Mouse (Mus musculus) limb, embryonic 14.5 days (tissue): ENCODE results near the gene Abcc9. TPM values are rescaled to one million over a fixed set of nuclear protein-coding genes. Genes with fewer than 3 reads are reported as not detected.

Source experiments
- ATAC-seq: fragments of 200-750 bp; cut with Nextera tagmentation; 2 replicates; pipeline ENCODE4 v1.8.0; 2017; ENCODE audit warnings: low read depth, moderate number of reproducible peaks, moderate TSS enrichment; ENCODE audit not compliant: low FRiP score
- DNase-seq: peaks from one replicate; pipeline ENCODE4 v3.0.0-alpha.2; 2015; ENCODE audit warnings: low spot score
- H3K27ac ChIP-seq: fragments of 300-500 bp; sonication (generic); replicated peaks from 2 replicates; pipeline ENCODE4 v1.5.1; 2014; ENCODE audit warnings: low read depth, mild to moderate bottlenecking, low read length, moderate library complexity, mixed read lengths
- H3K27me3 ChIP-seq: fragments of 300-500 bp; sonication (generic); 2 replicates; pipeline ENCODE4 v1.6.1; 2014; ENCODE audit warnings: low read length, mixed read lengths; ENCODE audit not compliant: control insufficient read depth, insufficient read depth
- H3K36me3 ChIP-seq: fragments of 300-500 bp; sonication (generic); 2 replicates; pipeline ENCODE4 v1.6.1; 2014; ENCODE audit warnings: mild to moderate bottlenecking, low read length, moderate library complexity, mixed read lengths; ENCODE audit not compliant: control insufficient read depth, insufficient read depth
- H3K4me1 ChIP-seq: fragments of 300-500 bp; sonication (generic); 2 replicates; pipeline ENCODE4 v1.6.1; 2014; ENCODE audit warnings: antibody characterized with exemption, low read length, mixed read lengths; ENCODE audit not compliant: control insufficient read depth, insufficient read depth
- H3K4me2 ChIP-seq: fragments of 300-500 bp; sonication (generic); replicated peaks from 2 replicates; pipeline ENCODE4 v1.6.1; 2014; ENCODE audit warnings: low read depth, mild to moderate bottlenecking, low read length, moderate library complexity; ENCODE audit not compliant: severe bottlenecking
- H3K4me3 ChIP-seq: fragments of 300-500 bp; sonication (generic); replicated peaks from 2 replicates; pipeline ENCODE4 v1.5.1; 2014; ENCODE audit warnings: low read length
- H3K9ac ChIP-seq: fragments of 300-500 bp; sonication (generic); 2 replicates; pipeline ENCODE4 v1.6.1; 2014; ENCODE audit warnings: mild to moderate bottlenecking, low read depth, low read length, moderate library complexity; ENCODE audit not compliant: severe bottlenecking
- H3K9me3 ChIP-seq: fragments of 300-500 bp; sonication (generic); 2 replicates; pipeline ENCODE4 v1.6.1; 2016; ENCODE audit warnings: low read length; ENCODE audit not compliant: control insufficient read depth
- POLR2A ChIP-seq: fragments of 200-500 bp; IDR thresholded peaks from 2 replicates; pipeline ENCODE4 v1.8.0; 2012; ENCODE audit warnings: inconsistent platforms, mild to moderate bottlenecking, moderate library complexity, borderline replicate concordance; ENCODE audit not compliant: insufficient read depth, insufficient read length; ENCODE audit errors: extremely low read depth
- WGBS: fragments of 180-500 bp; shearing (Covaris S2); extraction: QIAGEN DNeasy Blood & Tissue Kit; methylation state at CpG from one replicate; pipeline ENCODE4 v1.1.7; 2014; 5-methylcytosine and 5-hydroxymethylcytosine counted together
- polyA plus RNA-seq, 2 experiments: library from polyadenylated mRNA; depleted of rRNA in 1 of 2; stranded (reverse) in 1 of 2; unstranded in 1 of 2; fragments of >200 nt; fragmentation: Nextera tagmentation in 1 of 2; extraction: Ambion mirVana in 1 of 2; gene quantifications; 2 replicates each; pipeline versions ENCODE4 v1.2.1 to v1.2.3; 2012 to 2014

Gene Abcc9
- polyA plus RNA-seq, 2 experiments, result 4.0 to 7.3 TPM

DNA sequence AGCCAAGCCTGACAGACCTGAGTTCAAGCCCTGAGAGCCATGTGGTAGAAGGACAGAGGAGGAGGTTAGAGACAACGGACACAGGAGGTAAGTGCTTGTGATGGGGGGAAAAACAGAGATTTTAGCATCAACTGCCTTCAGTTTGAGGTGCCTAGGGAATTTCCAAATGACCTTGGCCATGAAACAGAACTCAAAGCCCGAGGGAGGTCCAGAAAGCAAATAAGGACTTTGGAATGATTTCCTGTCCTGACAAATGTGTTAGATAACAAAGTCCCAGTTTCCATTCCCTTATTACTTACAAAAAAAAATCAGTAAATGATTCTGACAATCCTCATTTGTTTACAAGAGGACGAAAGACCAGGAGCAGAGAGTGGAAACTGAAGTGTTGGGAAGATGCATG is 52.8 kb downstream of the Abcc9 start:
- Histone ChIP-seq H3K27ac (no peak overlapping the region), H3K4me3 (no peak overlapping the region), H3K4me1 (no peaks in the 10 kb centered on the region), H3K9me3 (no peaks in the 10 kb centered on the region), H3K27me3 (no peaks in the 10 kb centered on the region), H3K9ac (no peak overlapping the region), H3K4me2 (no peak overlapping the region), H3K36me3 (no peaks in the 10 kb centered on the region)
- TF ChIP-seq POLR2A, result no peak
- no peak for DNase-seq
- ATAC-seq, result no peak
- 86% methylated on average over 3 of the region's 3 CpGs for WGBS

DNA sequence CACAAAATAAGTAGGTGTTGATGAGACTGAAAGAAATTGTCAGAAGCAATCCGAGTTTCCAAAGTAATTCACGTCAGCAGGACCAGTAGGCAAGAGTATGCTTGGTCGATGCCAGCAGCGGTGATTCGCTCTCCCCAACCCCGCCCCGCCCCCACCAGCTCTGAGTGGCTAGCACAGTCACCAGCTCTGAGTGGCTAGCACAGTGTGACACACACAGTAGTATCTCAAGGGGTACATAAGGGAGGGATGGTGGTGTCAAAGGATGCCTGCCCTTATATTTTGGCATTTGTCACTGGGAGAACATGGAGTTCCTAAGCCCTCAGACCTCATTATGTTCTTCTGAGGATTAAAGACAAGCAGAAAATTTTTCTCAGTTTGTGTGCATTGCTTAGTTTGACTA is 56.6 kb downstream of the Abcc9 start:
- Histone ChIP-seq H3K4me1 (no peaks in the 10 kb centered on the region), H3K27me3 (no peaks in the 10 kb centered on the region), H3K4me2 (no peak overlapping the region), H3K9ac (no peak overlapping the region), H3K27ac (no peak overlapping the region), H3K36me3 (no peaks in the 10 kb centered on the region), H3K9me3 (no peaks in the 10 kb centered on the region), H3K4me3 (no peak overlapping the region)
- DNase-seq, result no peak
- TF ChIP-seq POLR2A, result no peak
- ATAC-seq, result no peak
- 79% methylated on average over 7 of the region's 7 CpGs for WGBS

- no peak for DNase-seq
- H3K9me3 ChIP-seq, result no peaks in the 10 kb centered on the region
- no peak overlapping the region for H3K9ac ChIP-seq
- 80% methylated on average over 10 of the region's 10 CpGs for WGBS
- no peaks in the 10 kb centered on the region for H3K36me3 ChIP-seq
- no peaks in the 10 kb centered on the region for H3K27me3 ChIP-seq
- no peak overlapping the region for H3K27ac ChIP-seq
- H3K4me3 ChIP-seq, result no peak overlapping the region
- H3K4me1 ChIP-seq, result no peaks in the 10 kb centered on the region
- no peak for ATAC-seq
- no peak overlapping the region for H3K4me2 ChIP-seq
- TF ChIP-seq POLR2A, result no peak
These were observed 62.8 kb downstream of the Abcc9 start for GRCm38 (mm10) chr6:142639301-142639700.

DNA sequence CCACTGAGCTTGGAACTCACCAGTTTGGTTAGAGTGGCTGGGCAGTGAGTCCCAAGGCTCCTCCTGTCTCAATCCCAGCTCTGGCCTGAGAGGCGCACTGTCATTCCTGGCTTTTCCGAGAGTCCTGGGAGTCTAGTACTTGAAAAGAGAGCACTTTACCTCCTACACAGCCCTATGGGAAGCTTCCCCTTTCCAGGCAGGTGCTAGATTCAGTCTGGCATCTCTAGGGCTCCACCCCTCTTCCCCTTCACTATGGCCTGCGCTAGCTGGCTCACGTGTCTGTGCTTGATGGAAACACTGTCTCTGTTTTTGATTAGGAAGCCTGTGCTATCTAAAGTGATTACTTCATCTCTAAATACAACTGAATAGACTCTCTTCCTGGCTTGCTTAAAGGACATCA is 66.5 kb downstream of the Abcc9 start:
- Histone ChIP-seq H3K4me1 (no peaks in the 10 kb centered on the region), H3K9ac (no peak overlapping the region), H3K36me3 (no peaks in the 10 kb centered on the region), H3K4me3 (no peak overlapping the region), H3K27ac (no peak overlapping the region), H3K4me2 (no peak overlapping the region), H3K9me3 (no peaks in the 10 kb centered on the region), H3K27me3 (no peaks in the 10 kb centered on the region)
- DNase-seq (no peak), ATAC-seq (no peak)
- TF ChIP-seq POLR2A, result no peak
- WGBS, result 38% methylated on average over 4 of the region's 4 CpGs

- Histone ChIP-seq H3K27ac (no peak overlapping the region), H3K4me3 (no peak overlapping the region), H3K36me3 (no peaks in the 10 kb centered on the region), H3K9me3 (no peaks in the 10 kb centered on the region), H3K4me2 (no peak overlapping the region), H3K27me3 (no peaks in the 10 kb centered on the region), H3K4me1 (no peaks in the 10 kb centered on the region), H3K9ac (no peak overlapping the region)
- TF ChIP-seq POLR2A, result no peak
- DNase-seq, result no peak
- ATAC-seq, result no peak
These were observed 66.9 kb downstream of the Abcc9 start for GRCm38 (mm10) chr6:142635185-142635583.

GRCm38 (mm10) chr6:142634530-142635184 is 67.5 kb downstream of the Abcc9 start:
- TF ChIP-seq POLR2A, result no peak
- Histone ChIP-seq H3K36me3 (no peaks in the 10 kb centered on the region), H3K9ac (no peak overlapping the region), H3K4me2 (no peak overlapping the region), H3K4me1 (no peaks in the 10 kb centered on the region), H3K27ac (no peak overlapping the region), H3K27me3 (no peaks in the 10 kb centered on the region), H3K4me3 (no peak overlapping the region), H3K9me3 (no peaks in the 10 kb centered on the region)
- ATAC-seq, result no peak
- 75% methylated on average over 10 of the region's 10 CpGs for WGBS
- DNase-seq, result no peak
